Mouse (Mus musculus) erythroblast, embryonic 14.5 days (primary cell): ENCODE results near the gene Olfr1028.

Source experiments
- GATA1 ChIP-seq: IDR thresholded peaks from 2 replicates; pipeline ENCODE4 v1.6.1; 2012; ENCODE audit warnings: low read length, inconsistent platforms, mixed read lengths
- TAL1 ChIP-seq: IDR thresholded peaks from 3 replicates; pipeline ENCODE4 v1.6.1; 2012; ENCODE audit warnings: low read length, inconsistent platforms, mixed read lengths

DNA sequence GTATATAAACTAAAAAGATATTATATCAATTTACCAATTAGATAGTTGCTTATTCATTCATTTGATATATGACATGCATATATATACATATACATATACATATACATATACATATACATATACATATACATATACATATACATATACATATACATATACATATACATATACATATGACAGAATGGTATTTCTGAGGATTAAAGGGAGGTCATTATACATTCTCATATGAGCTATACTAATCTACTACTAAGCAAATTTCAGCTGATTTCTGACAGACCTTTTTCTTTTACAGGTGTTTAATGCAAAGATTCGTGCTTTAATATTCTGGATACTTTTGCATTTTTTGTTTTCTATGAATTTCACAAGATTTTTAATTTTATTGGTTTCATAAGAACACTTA, at the start of gene Olfr1028:
- TF ChIP-seq TAL1, result no peak
- TF ChIP-seq GATA1, result no peak
